Mouse (Mus musculus): Measurements from ENCODE around the gene Gmppa. TPM values are rescaled to one million over a fixed set of nuclear protein-coding genes. Genes with fewer than 3 reads are reported as not detected.

Gene Gmppa
- 57.1 and 61.3 TPM in 2 replicates for polyA plus RNA-seq (2016; fragmentation: Nextera tagmentation; extraction: Ambion mirVana)

GRCm38 (mm10) chr1:75435475-75436328 is at the start of gene Gmppa:
Gene Gmppa, plus strand, starts transcription at chr1:75435930.
- H3K4me1 ChIP-seq: peaks cover 59% of the 10 kb centered on the region
- peak; percentile 85 for DNase-seq (ENCODE audit: low spot score)
- 5% methylated on average over 28 of the region's 28 CpGs for WGBS
- H3K27ac ChIP-seq (replicated peaks): peak within 1 kb of the TSS; percentile 84
- no peaks in the 10 kb centered on the region for H3K9me3 ChIP-seq
- peak within 1 kb of the TSS; percentile 74 for H3K4me3 ChIP-seq
- peaks cover 7% of the 10 kb centered on the region; the same call in 1 of the 2 replicates for H3K27me3 ChIP-seq (replicated peaks; ENCODE audit: low read depth, poor library complexity, severe bottlenecking)
- peaks cover 6% of the 10 kb centered on the region for H3K36me3 ChIP-seq (replicated peaks)

- no peak overlapping the region for H3K27ac ChIP-seq (replicated peaks)
- no peak for DNase-seq (ENCODE audit: low spot score)
- peaks cover 87% of the 10 kb centered on the region for H3K27me3 ChIP-seq (replicated peaks; ENCODE audit: low read depth, poor library complexity, severe bottlenecking)
- 40% methylated on average over 4 of the region's 4 CpGs for WGBS
- peak overlapping the region; percentile 25; the same call in 1 of the 2 replicates for H3K4me3 ChIP-seq
- H3K4me1 ChIP-seq: peaks cover 80% of the 10 kb centered on the region
- H3K9me3 ChIP-seq: no peaks in the 10 kb centered on the region
- peaks cover 33% of the 10 kb centered on the region for H3K36me3 ChIP-seq (replicated peaks)
Measured at GRCm38 (mm10) chr1:75386149-75386548, 49.6 kb upstream of the Gmppa start.

- Histone ChIP-seq H3K9me3 (no peaks in the 10 kb centered on the region), H3K27me3 (replicated peaks; ENCODE audit: low read depth, poor library complexity, severe bottlenecking) (peaks cover 85% of the 10 kb centered on the region), H3K4me1 (peaks cover 67% of the 10 kb centered on the region), H3K36me3 (replicated peaks) (peaks cover 41% of the 10 kb centered on the region), H3K27ac (replicated peaks) (peak overlapping the region; percentile 71; the same call in 1 of the 2 replicates), H3K4me3 (peak overlapping the region; percentile 54)
- WGBS: 16% methylated on average over 7 of the region's 7 CpGs
- DNase-seq (ENCODE audit: low spot score): no peak
Measured at GRCm38 (mm10) chr1:75387469-75387928, 48.2 kb upstream of the Gmppa start.

- WGBS: 5% methylated on average over 94 of the region's 94 CpGs
- Histone ChIP-seq H3K27me3 (replicated peaks; ENCODE audit: low read depth, poor library complexity, severe bottlenecking) (peaks cover 79% of the 10 kb centered on the region), H3K4me3 (peak overlapping the region; percentile 54), H3K9me3 (no peaks in the 10 kb centered on the region), H3K36me3 (replicated peaks) (peaks cover 47% of the 10 kb centered on the region), H3K27ac (replicated peaks) (peak overlapping the region; percentile 71), H3K4me1 (peaks cover 65% of the 10 kb centered on the region)
- DNase-seq (ENCODE audit: low spot score): peak; percentile 62
Measured at GRCm38 (mm10) chr1:75387929-75388897, 47.5 kb upstream of the Gmppa start.

- no peak for DNase-seq (ENCODE audit: low spot score)
- no peaks in the 10 kb centered on the region for H3K9me3 ChIP-seq
- H3K27me3 ChIP-seq (replicated peaks; ENCODE audit: low read depth, poor library complexity, severe bottlenecking): peaks cover 73% of the 10 kb centered on the region
- peaks cover 54% of the 10 kb centered on the region for H3K36me3 ChIP-seq (replicated peaks)
- H3K4me3 ChIP-seq: peak overlapping the region; percentile 54
- peak overlapping the region; percentile 71 for H3K27ac ChIP-seq (replicated peaks)
- H3K4me1 ChIP-seq: peaks cover 63% of the 10 kb centered on the region
- 21% methylated on average over 23 of the region's 23 CpGs for WGBS
Measured at GRCm38 (mm10) chr1:75388898-75389515, 46.7 kb upstream of the Gmppa start.

GRCm38 (mm10) chr1:75393139-75393538 is 42.6 kb upstream of the Gmppa start:
- H3K27me3 ChIP-seq (replicated peaks; ENCODE audit: low read depth, poor library complexity, severe bottlenecking): peaks cover 32% of the 10 kb centered on the region
- 77% methylated on average over 9 of the region's 9 CpGs for WGBS
- peaks cover 70% of the 10 kb centered on the region for H3K36me3 ChIP-seq (replicated peaks)
- H3K4me1 ChIP-seq: peaks cover 23% of the 10 kb centered on the region
- H3K4me3 ChIP-seq: no peak overlapping the region
- DNase-seq (ENCODE audit: low spot score): no peak
- H3K27ac ChIP-seq (replicated peaks): 0 out of 2 replicates have a peak overlapping the region, but pooled peaks have one; percentile 59
- H3K9me3 ChIP-seq: no peaks in the 10 kb centered on the region

- WGBS: 90% methylated on average over 3 of the region's 3 CpGs
- Histone ChIP-seq H3K36me3 (replicated peaks) (peaks cover 70% of the 10 kb centered on the region), H3K27ac (replicated peaks) (no peak overlapping the region), H3K27me3 (replicated peaks; ENCODE audit: low read depth, poor library complexity, severe bottlenecking) (peaks cover 25% of the 10 kb centered on the region), H3K9me3 (no peaks in the 10 kb centered on the region), H3K4me1 (peaks cover 23% of the 10 kb centered on the region), H3K4me3 (no peak overlapping the region)
- no peak for DNase-seq (ENCODE audit: low spot score)
Measured at GRCm38 (mm10) chr1:75393846-75394245, 41.9 kb upstream of the Gmppa start.

- peak; percentile 85 for DNase-seq (ENCODE audit: low spot score)
- H3K4me3 ChIP-seq: peak overlapping the region; percentile 46
- H3K27ac ChIP-seq (replicated peaks): peak overlapping the region; percentile 83
- no peaks in the 10 kb centered on the region for H3K9me3 ChIP-seq
- peaks cover 43% of the 10 kb centered on the region for H3K4me1 ChIP-seq
- WGBS: 10% methylated on average over 9 of the region's 9 CpGs
- H3K36me3 ChIP-seq (replicated peaks): peaks cover 62% of the 10 kb centered on the region
- H3K27me3 ChIP-seq (replicated peaks; ENCODE audit: low read depth, poor library complexity, severe bottlenecking): no peaks in the 10 kb centered on the region
Measured at GRCm38 (mm10) chr1:75398761-75399402, 36.8 kb upstream of the Gmppa start.

GRCm38 (mm10) chr1:75399755-75400492 is 35.8 kb upstream of the Gmppa start:
- peak; percentile 88 for DNase-seq (ENCODE audit: low spot score)
- H3K27ac ChIP-seq (replicated peaks): peak overlapping the region; percentile 83
- H3K4me3 ChIP-seq: peak overlapping the region; percentile 46
- H3K27me3 ChIP-seq (replicated peaks; ENCODE audit: low read depth, poor library complexity, severe bottlenecking): no peaks in the 10 kb centered on the region
- no peaks in the 10 kb centered on the region for H3K9me3 ChIP-seq
- 6% methylated on average over 15 of the region's 15 CpGs for WGBS
- H3K4me1 ChIP-seq: peaks cover 43% of the 10 kb centered on the region
- H3K36me3 ChIP-seq (replicated peaks): peaks cover 62% of the 10 kb centered on the region

- Histone ChIP-seq H3K9me3 (no peaks in the 10 kb centered on the region), H3K4me3 (peak overlapping the region; percentile 46), H3K27ac (replicated peaks) (peak overlapping the region; percentile 83), H3K27me3 (replicated peaks; ENCODE audit: low read depth, poor library complexity, severe bottlenecking) (no peaks in the 10 kb centered on the region), H3K36me3 (replicated peaks) (peaks cover 65% of the 10 kb centered on the region), H3K4me1 (peaks cover 43% of the 10 kb centered on the region)
- 37% methylated on average over 6 of the region's 6 CpGs for WGBS
- DNase-seq (ENCODE audit: low spot score): no peak
Measured at GRCm38 (mm10) chr1:75400493-75401115, 35.1 kb upstream of the Gmppa start.

GRCm38 (mm10) chr1:75405547-75405946 is 30.2 kb upstream of the Gmppa start:
- 85% methylated on average over 3 of the region's 3 CpGs for WGBS
- Histone ChIP-seq H3K27ac (replicated peaks) (no peak overlapping the region), H3K9me3 (no peaks in the 10 kb centered on the region), H3K27me3 (replicated peaks; ENCODE audit: low read depth, poor library complexity, severe bottlenecking) (no peaks in the 10 kb centered on the region), H3K4me1 (peaks cover 18% of the 10 kb centered on the region), H3K4me3 (no peak overlapping the region), H3K36me3 (replicated peaks) (peaks cover 83% of the 10 kb centered on the region)
- no peak for DNase-seq (ENCODE audit: low spot score)

Measured in embryonic facial prominence, embryonic 10.5 days (tissue).